Mouse (Mus musculus): ENCODE data around the gene Lyzl4.

The Lyzl4 gene

GRCm38 (mm10) chr9:121642001-121642400 lies at the start of gene Lyzl4:
TSS of gene Lyzl4 (minus strand) at chr9:121642096.
- peak; percentile 69 for DNase-seq (ENCODE audit: low read depth, low spot score)

GRCm38 (mm10) chr9:121690734-121691133 lies 48.8 kb upstream of the Lyzl4 start:
- DNase-seq (ENCODE audit: low read depth, low spot score) = no peak

GRCm38 (mm10) chr9:121690200-121690651 lies 48.3 kb upstream of the Lyzl4 start:
- DNase-seq (ENCODE audit: low read depth, low spot score) = peak; percentile 31

GRCm38 (mm10) chr9:121684702-121685101 lies 42.8 kb upstream of the Lyzl4 start:
- DNase-seq (ENCODE audit: low read depth, low spot score) = no peak

- no peak for DNase-seq (ENCODE audit: low read depth, low spot score)
These were observed 40.3 kb upstream of the Lyzl4 start for GRCm38 (mm10) chr9:121682037-121682680.

- no peak for DNase-seq (ENCODE audit: low read depth, low spot score)
These were observed 39.3 kb upstream of the Lyzl4 start for GRCm38 (mm10) chr9:121681191-121681590.

GRCm38 (mm10) chr9:121679549-121679948 lies 37.7 kb upstream of the Lyzl4 start:
- DNase-seq (ENCODE audit: low read depth, low spot score) = peak; percentile 74

GRCm38 (mm10) chr9:121677476-121677875 lies 35.6 kb upstream of the Lyzl4 start:
- DNase-seq (ENCODE audit: low read depth, low spot score) = no peak

GRCm38 (mm10) chr9:121677069-121677468 lies 35.2 kb upstream of the Lyzl4 start:
- no peak for DNase-seq (ENCODE audit: low read depth, low spot score)

- DNase-seq (ENCODE audit: low read depth, low spot score) = no peak
These were observed 33.7 kb upstream of the Lyzl4 start for GRCm38 (mm10) chr9:121675556-121675955.

GRCm38 (mm10) chr9:121675011-121675410 lies 33.1 kb upstream of the Lyzl4 start:
- DNase-seq (ENCODE audit: low read depth, low spot score) = no peak

GRCm38 (mm10) chr9:121673716-121674115 lies 31.8 kb upstream of the Lyzl4 start:
- no peak for DNase-seq (ENCODE audit: low read depth, low spot score)

GRCm38 (mm10) chr9:121672311-121672710 lies 30.4 kb upstream of the Lyzl4 start:
- DNase-seq (ENCODE audit: low read depth, low spot score) = no peak

- DNase-seq (ENCODE audit: low read depth, low spot score) = peak; percentile 69
These were observed 29.4 kb upstream of the Lyzl4 start for GRCm38 (mm10) chr9:121671300-121671699.

- peak; percentile 76 for DNase-seq (ENCODE audit: low read depth, low spot score)
These were observed 27.5 kb upstream of the Lyzl4 start for GRCm38 (mm10) chr9:121669348-121669791.

GRCm38 (mm10) chr9:121667822-121668221 lies 25.9 kb upstream of the Lyzl4 start:
- DNase-seq (ENCODE audit: low read depth, low spot score) = no peak

- no peak for DNase-seq (ENCODE audit: low read depth, low spot score)
These were observed 25.2 kb upstream of the Lyzl4 start for GRCm38 (mm10) chr9:121666957-121667630.

- no peak for DNase-seq (ENCODE audit: low read depth, low spot score)
These were observed 22.2 kb upstream of the Lyzl4 start for GRCm38 (mm10) chr9:121664104-121664503.

- DNase-seq (ENCODE audit: low read depth, low spot score) = no peak
These were observed 21.6 kb upstream of the Lyzl4 start for GRCm38 (mm10) chr9:121663467-121663866.

GRCm38 (mm10) chr9:121659791-121660190 lies 17.9 kb upstream of the Lyzl4 start:
- no peak for DNase-seq (ENCODE audit: low read depth, low spot score)

GRCm38 (mm10) chr9:121658248-121658647 lies 16.4 kb upstream of the Lyzl4 start:
- DNase-seq (ENCODE audit: low read depth, low spot score) = no peak

GRCm38 (mm10) chr9:121657143-121657542 lies 15.2 kb upstream of the Lyzl4 start:
- no peak for DNase-seq (ENCODE audit: low read depth, low spot score)

- DNase-seq (ENCODE audit: low read depth, low spot score) = no peak
These were observed 14.4 kb upstream of the Lyzl4 start for GRCm38 (mm10) chr9:121656322-121656721.
